Mouse (Mus musculus): ENCODE measurements around the gene Vmn2r83. TPM values are rescaled to one million over a fixed set of nuclear protein-coding genes. Genes with fewer than 3 reads are reported as not detected.
"Not testable (repeated sequence)": the region's sequence is repeated elsewhere in the genome, so short reads cannot be mapped to it uniquely, and the experiment has no call there.

The Vmn2r83 gene
- not detected in 2 replicates for polyA plus RNA-seq (2014; fragmentation: Nextera tagmentation; extraction: Ambion mirVana)

DNA sequence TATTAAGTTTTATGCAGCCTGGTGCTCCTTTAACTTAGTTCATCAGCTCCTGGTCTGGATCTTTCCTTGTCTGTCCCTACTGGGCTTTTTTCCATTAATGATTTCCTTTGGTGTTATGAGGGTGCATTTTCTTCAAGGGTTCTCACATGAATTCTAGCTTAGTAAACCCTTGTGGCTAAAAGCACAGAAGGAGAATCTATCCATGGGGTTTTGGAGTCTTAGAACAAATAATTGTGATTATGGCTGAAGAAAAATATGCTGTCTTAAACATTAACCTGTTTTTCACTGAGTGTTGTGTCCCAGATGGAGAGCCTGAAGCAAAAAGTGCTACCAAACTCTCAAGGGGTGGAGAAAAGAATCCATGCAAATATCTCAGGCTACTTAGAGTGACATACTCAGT, at the start of gene Vmn2r83:
Vmn2r83 (plus strand) TSS at position 301 of the 400 bp plus-strand sequence.
- Histone ChIP-seq H3K27ac (ENCODE audit: low read depth, low read length) (no peak within 1 kb of the TSS), H3K9me3 (ENCODE audit: control insufficient read depth, low read length) (no peaks in the 10 kb centered on the region), H3K9ac (ENCODE audit: low read length) (no peak within 1 kb of the TSS), H3K4me3 (ENCODE audit: low read depth, low read length) (no peak within 1 kb of the TSS), H3K4me1 (replicated peaks; ENCODE audit: control insufficient read depth, insufficient read depth, low read length) (no peaks in the 10 kb centered on the region), H3K36me3 (ENCODE audit: control insufficient read depth, insufficient read depth, low read length) (no peaks in the 10 kb centered on the region), H3K27me3 (ENCODE audit: control insufficient read depth, insufficient read depth, low read length) (no peaks in the 10 kb centered on the region), H3K4me2 (ENCODE audit: low read depth, low read length, severe bottlenecking) (no peak within 1 kb of the TSS)
- no peak for ATAC-seq (replicated peaks; ENCODE audit: low FRiP score)
- no peak for DNase-seq (ENCODE audit: low spot score)

- not testable (repeated sequence) for H3K4me1 ChIP-seq (replicated peaks; ENCODE audit: control insufficient read depth, insufficient read depth, low read length); H3K27ac ChIP-seq (ENCODE audit: low read depth, low read length); H3K9ac ChIP-seq (ENCODE audit: low read length); H3K9me3 ChIP-seq (ENCODE audit: control insufficient read depth, low read length); H3K4me2 ChIP-seq (ENCODE audit: low read depth, low read length, severe bottlenecking); H3K36me3 ChIP-seq (ENCODE audit: control insufficient read depth, insufficient read depth, low read length); DNase-seq (ENCODE audit: low spot score); ATAC-seq (replicated peaks; ENCODE audit: low FRiP score); H3K4me3 ChIP-seq (ENCODE audit: low read depth, low read length); H3K27me3 ChIP-seq (ENCODE audit: control insufficient read depth, insufficient read depth, low read length)
- WGBS: 86% methylated on average over 23 of the region's 23 CpGs
These were observed 33.2 kb upstream of the Vmn2r83 start for GRCm38 (mm10) chr10:79435141-79435820.

GRCm38 (mm10) chr10:79495886-79496285, 27.4 kb downstream of the Vmn2r83 start:
- Histone ChIP-seq H3K9me3 (ENCODE audit: control insufficient read depth, low read length) (no peaks in the 10 kb centered on the region), H3K27ac (ENCODE audit: low read depth, low read length) (no peak overlapping the region), H3K27me3 (ENCODE audit: control insufficient read depth, insufficient read depth, low read length) (no peaks in the 10 kb centered on the region), H3K9ac (ENCODE audit: low read length) (no peak overlapping the region), H3K4me2 (ENCODE audit: low read depth, low read length, severe bottlenecking) (no peak overlapping the region), H3K4me1 (replicated peaks; ENCODE audit: control insufficient read depth, insufficient read depth, low read length) (no peaks in the 10 kb centered on the region), H3K36me3 (ENCODE audit: control insufficient read depth, insufficient read depth, low read length) (no peaks in the 10 kb centered on the region), H3K4me3 (ENCODE audit: low read depth, low read length) (no peak overlapping the region)
- ATAC-seq (replicated peaks; ENCODE audit: low FRiP score): no peak
- 80% methylated on average over 3 of the region's 3 CpGs for WGBS
- DNase-seq (ENCODE audit: low spot score): no peak

DNA sequence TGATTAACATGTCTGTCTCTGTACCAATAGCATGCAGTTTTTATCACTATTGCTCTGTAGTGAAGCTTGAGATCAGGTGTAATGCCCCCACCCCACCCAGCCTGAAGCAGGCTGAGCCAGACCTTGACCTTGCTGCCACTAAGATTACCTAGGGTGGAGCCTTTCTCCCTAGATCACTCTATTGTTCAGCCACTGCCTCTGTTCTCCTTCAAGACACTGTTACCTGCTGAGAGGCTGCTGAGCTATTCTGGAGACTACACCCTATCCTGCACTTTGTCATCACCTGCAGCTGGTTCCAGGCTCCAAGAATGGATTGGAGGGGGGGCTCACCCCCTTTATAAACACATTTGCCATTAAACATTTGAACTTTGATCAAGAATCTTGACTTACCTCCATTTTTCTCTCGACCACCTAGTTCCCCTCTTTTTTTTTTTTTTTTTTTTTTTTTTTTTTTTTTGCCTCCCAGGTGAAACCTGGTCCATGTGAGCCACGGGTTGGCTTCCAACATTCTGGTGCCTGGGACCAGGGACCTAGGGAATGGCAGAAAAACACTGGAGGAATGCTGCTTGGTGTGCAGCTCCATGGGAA, 28.3 kb downstream of the Vmn2r83 start:
- DNase-seq (ENCODE audit: low spot score) (no peak), ATAC-seq (replicated peaks; ENCODE audit: low FRiP score) (no peak)
- Histone ChIP-seq H3K9me3 (ENCODE audit: control insufficient read depth, low read length) (no peaks in the 10 kb centered on the region), H3K36me3 (ENCODE audit: control insufficient read depth, insufficient read depth, low read length) (no peaks in the 10 kb centered on the region), H3K4me2 (ENCODE audit: low read depth, low read length, severe bottlenecking) (no peak overlapping the region), H3K9ac (ENCODE audit: low read length) (no peak overlapping the region), H3K4me3 (ENCODE audit: low read depth, low read length) (no peak overlapping the region), H3K4me1 (replicated peaks; ENCODE audit: control insufficient read depth, insufficient read depth, low read length) (no peaks in the 10 kb centered on the region), H3K27me3 (ENCODE audit: control insufficient read depth, insufficient read depth, low read length) (no peaks in the 10 kb centered on the region), H3K27ac (ENCODE audit: low read depth, low read length) (no peak overlapping the region)
- WGBS: 31% methylated on average over 2 of the region's 2 CpGs

DNA sequence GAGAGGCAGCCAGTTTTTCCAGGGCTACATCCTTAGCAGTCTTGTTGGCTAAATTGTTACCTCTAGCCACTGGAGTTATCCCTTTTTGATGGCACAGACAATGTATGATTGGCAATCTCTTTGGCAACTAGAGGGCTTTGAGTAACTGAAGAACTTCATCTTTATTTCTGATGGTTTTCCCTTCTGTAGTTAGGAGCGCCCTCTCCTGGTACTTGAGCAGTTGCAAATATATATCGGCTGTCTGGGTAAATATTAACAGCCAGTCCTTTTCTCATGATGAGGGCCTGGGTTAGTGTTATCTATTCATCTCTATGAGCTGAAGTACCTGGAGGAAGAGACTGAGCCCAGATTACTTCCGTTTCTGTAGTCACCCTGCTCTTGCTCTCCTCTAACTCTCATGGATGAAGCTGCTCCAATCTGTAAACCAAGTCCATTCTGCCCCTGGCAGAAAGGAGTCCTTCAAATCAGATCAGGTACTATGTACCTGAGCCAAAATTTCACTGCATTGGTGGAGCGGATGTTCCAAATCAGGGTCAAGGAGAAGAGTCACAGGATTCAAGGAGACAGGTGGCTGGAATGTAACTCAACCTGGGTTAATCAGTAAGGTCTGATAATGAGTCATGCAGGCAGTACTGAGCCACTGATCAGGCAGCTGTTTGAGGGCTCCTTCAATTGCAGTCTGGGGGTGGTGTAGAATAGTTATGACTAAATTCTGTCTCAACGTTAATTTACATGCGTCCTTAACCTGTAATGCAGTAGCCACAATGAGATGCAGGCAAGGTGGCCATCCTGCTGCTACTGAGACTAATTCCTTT, 34.5 kb downstream of the Vmn2r83 start:
- H3K4me3 ChIP-seq (ENCODE audit: low read depth, low read length): no peak overlapping the region
- H3K4me1 ChIP-seq (replicated peaks; ENCODE audit: control insufficient read depth, insufficient read depth, low read length): no peaks in the 10 kb centered on the region
- ATAC-seq (replicated peaks; ENCODE audit: low FRiP score): no peak
- WGBS: 73% methylated on average over 6 of the region's 6 CpGs
- H3K9ac ChIP-seq (ENCODE audit: low read length): no peak overlapping the region
- H3K27me3 ChIP-seq (ENCODE audit: control insufficient read depth, insufficient read depth, low read length): no peaks in the 10 kb centered on the region
- no peak for DNase-seq (ENCODE audit: low spot score)
- H3K27ac ChIP-seq (ENCODE audit: low read depth, low read length): no peak overlapping the region
- no peaks in the 10 kb centered on the region for H3K9me3 ChIP-seq (ENCODE audit: control insufficient read depth, low read length)
- no peak overlapping the region for H3K4me2 ChIP-seq (ENCODE audit: low read depth, low read length, severe bottlenecking)
- no peaks in the 10 kb centered on the region for H3K36me3 ChIP-seq (ENCODE audit: control insufficient read depth, insufficient read depth, low read length)

DNA sequence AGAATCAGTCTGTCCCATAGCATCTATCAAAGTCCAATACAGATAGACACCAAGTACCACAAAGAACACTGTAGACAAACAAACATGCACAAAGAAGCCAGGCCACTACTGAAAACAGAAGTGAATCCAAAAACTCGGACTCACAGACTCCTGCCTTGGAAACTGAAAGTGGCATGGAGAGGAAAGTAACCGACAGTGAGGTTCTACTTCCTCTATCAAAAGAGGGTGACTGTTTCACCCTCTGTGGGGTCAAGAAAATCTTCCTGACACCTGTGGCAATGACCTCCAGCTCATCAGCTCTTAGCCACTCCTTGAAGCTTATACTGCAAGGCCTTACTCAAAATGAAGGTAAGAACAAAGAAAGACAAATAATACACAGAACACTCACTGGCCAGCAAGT, 38.2 kb downstream of the Vmn2r83 start:
- DNase-seq (ENCODE audit: low spot score): no peak
- Histone ChIP-seq H3K4me3 (ENCODE audit: low read depth, low read length) (no peak overlapping the region), H3K27ac (ENCODE audit: low read depth, low read length) (no peak overlapping the region), H3K36me3 (ENCODE audit: control insufficient read depth, insufficient read depth, low read length) (no peaks in the 10 kb centered on the region), H3K27me3 (ENCODE audit: control insufficient read depth, insufficient read depth, low read length) (no peaks in the 10 kb centered on the region), H3K9me3 (ENCODE audit: control insufficient read depth, low read length) (no peaks in the 10 kb centered on the region), H3K4me2 (ENCODE audit: low read depth, low read length, severe bottlenecking) (no peak overlapping the region), H3K4me1 (replicated peaks; ENCODE audit: control insufficient read depth, insufficient read depth, low read length) (no peaks in the 10 kb centered on the region), H3K9ac (ENCODE audit: low read length) (no peak overlapping the region)
- WGBS: 93% methylated on average over 2 of the region's 2 CpGs
- ATAC-seq (replicated peaks; ENCODE audit: low FRiP score): no peak

- Histone ChIP-seq H3K4me2 (ENCODE audit: low read depth, low read length, severe bottlenecking) (no peak overlapping the region), H3K36me3 (ENCODE audit: control insufficient read depth, insufficient read depth, low read length) (no peaks in the 10 kb centered on the region), H3K9me3 (ENCODE audit: control insufficient read depth, low read length) (no peaks in the 10 kb centered on the region), H3K4me3 (ENCODE audit: low read depth, low read length) (no peak overlapping the region), H3K4me1 (replicated peaks; ENCODE audit: control insufficient read depth, insufficient read depth, low read length) (no peaks in the 10 kb centered on the region), H3K27me3 (ENCODE audit: control insufficient read depth, insufficient read depth, low read length) (no peaks in the 10 kb centered on the region), H3K9ac (ENCODE audit: low read length) (no peak overlapping the region), H3K27ac (ENCODE audit: low read depth, low read length) (no peak overlapping the region)
- ATAC-seq (replicated peaks; ENCODE audit: low FRiP score) (no peak), DNase-seq (ENCODE audit: low spot score) (no peak)
- 88% methylated on average over 1 of the region's 1 CpGs for WGBS
These were observed 55.9 kb downstream of the Vmn2r83 start for GRCm38 (mm10) chr10:79524433-79524832.

GRCm38 (mm10) chr10:79525456-79526325, 57.2 kb downstream of the Vmn2r83 start:
- 90% methylated on average over 8 of the region's 8 CpGs for WGBS
- Histone ChIP-seq H3K9me3 (ENCODE audit: control insufficient read depth, low read length) (no peaks in the 10 kb centered on the region), H3K36me3 (ENCODE audit: control insufficient read depth, insufficient read depth, low read length) (no peaks in the 10 kb centered on the region), H3K27ac (ENCODE audit: low read depth, low read length) (no peak overlapping the region), H3K9ac (ENCODE audit: low read length) (no peak overlapping the region), H3K27me3 (ENCODE audit: control insufficient read depth, insufficient read depth, low read length) (no peaks in the 10 kb centered on the region), H3K4me3 (ENCODE audit: low read depth, low read length) (no peak overlapping the region), H3K4me2 (ENCODE audit: low read depth, low read length, severe bottlenecking) (no peak overlapping the region), H3K4me1 (replicated peaks; ENCODE audit: control insufficient read depth, insufficient read depth, low read length) (no peaks in the 10 kb centered on the region)
- DNase-seq (ENCODE audit: low spot score): peak; percentile 41
- ATAC-seq (replicated peaks; ENCODE audit: low FRiP score): no peak
